Mouse (Mus musculus): ENCODE measurements around the gene Stat5b.

DNA sequence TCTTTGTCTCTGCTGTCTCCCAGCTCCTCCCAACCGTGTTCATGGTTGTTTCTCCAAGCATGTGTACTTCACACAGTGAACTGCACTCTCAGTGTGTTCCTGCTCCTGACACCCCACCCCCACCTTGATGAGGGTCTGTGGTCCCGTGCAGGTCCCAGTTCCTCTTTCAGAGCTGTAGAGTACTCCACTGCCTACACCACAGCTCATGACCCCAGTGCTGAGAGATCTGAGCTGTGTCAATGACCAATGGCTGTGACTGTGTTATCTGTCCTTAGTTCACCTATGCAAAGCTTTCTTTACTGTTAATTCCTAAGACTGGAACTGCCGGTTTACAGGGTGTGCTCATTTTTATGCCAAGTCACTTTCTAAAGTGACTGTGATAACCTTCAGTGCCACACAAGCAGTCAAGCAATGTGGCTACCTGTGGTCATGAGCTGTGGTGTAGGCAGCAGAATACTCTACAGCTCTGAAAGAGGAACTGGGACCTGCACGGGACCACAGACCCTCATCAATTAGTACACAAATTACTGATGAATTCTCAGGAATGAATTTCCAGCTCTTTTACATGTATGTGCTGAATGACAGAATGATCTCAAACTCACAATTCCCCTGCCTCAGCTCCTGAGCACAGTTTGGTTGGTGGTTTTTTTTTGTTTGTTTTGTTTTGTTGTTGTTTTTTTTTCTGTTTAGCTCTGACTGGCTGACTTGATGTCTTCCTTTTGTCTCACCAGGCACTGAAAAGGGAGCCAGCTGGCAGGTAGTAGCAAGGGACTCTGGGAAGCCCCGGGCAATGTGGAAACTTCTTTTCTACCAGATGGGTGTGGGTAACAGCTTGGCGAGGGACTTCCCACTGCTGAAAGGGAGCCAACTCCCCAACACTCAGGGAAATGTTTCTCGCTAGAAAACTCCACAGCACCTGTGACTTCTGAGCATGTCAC, 47.0 kb upstream of the Stat5b start:
- no peak for TF ChIP-seq CTCF (IDR thresholded peaks at IDR 0.05; ENCODE audit: insufficient read depth, low read depth, low read length)
- no peak for TF ChIP-seq POLR2A (IDR thresholded peaks at IDR 0.05; ENCODE audit: insufficient read depth, low read depth, low read length)
